Mouse (Mus musculus) hindbrain, embryonic 10.5 days (tissue): ENCODE measurements around the gene Dpm2. TPM values are rescaled to one million over a fixed set of nuclear protein-coding genes. Genes with fewer than 3 reads are reported as not detected.

Source experiments
- DNase-seq: peaks from one replicate; pipeline ENCODE4 v3.0.0-alpha.2; 2017; ENCODE audit warnings: low spot score
- H3K27ac ChIP-seq: fragments of 300-500 bp; sonication (generic); 2 replicates; pipeline ENCODE4 v1.5.1; 2016; ENCODE audit warnings: mild to moderate bottlenecking, moderate library complexity
- H3K27me3 ChIP-seq: fragments of 300-500 bp; sonication (generic); 2 replicates; pipeline ENCODE4 v1.6.1; 2016; ENCODE audit warnings: mild to moderate bottlenecking; ENCODE audit not compliant: poor library complexity, insufficient read depth, severe bottlenecking
- H3K36me3 ChIP-seq: fragments of 300-500 bp; sonication (generic); 2 replicates; pipeline ENCODE4 v1.6.1; 2016; ENCODE audit warnings: mild to moderate bottlenecking, moderate library complexity
- H3K4me1 ChIP-seq: fragments of 300-500 bp; sonication (generic); replicated peaks from 2 replicates; pipeline ENCODE4 v1.6.1; 2016; ENCODE audit warnings: mild to moderate bottlenecking
- H3K4me3 ChIP-seq: fragments of 300-500 bp; sonication (generic); 2 replicates; pipeline ENCODE4 v1.5.1; 2016; ENCODE audit warnings: mild to moderate bottlenecking, moderate library complexity
- H3K9me3 ChIP-seq: fragments of 300-500 bp; sonication (generic); 2 replicates; pipeline ENCODE4 v1.6.1; 2016; ENCODE audit warnings: mild to moderate bottlenecking, moderate library complexity
- WGBS: fragments of 180-500 bp; shearing (Covaris S2); methylation state at CpG from one replicate; pipeline ENCODE4 v1.1.7; 2016; 5-methylcytosine and 5-hydroxymethylcytosine counted together
- polyA plus RNA-seq: library from polyadenylated mRNA; unstranded; fragments of >200 nt; fragmentation: Nextera tagmentation; extraction: Ambion mirVana; gene quantifications from 2 replicates; pipeline ENCODE4 v1.2.1, GENCODE M21; 2016

Gene Dpm2
- polyA plus RNA-seq, 1 experiment from 2014 or later = 131 TPM

DNA sequence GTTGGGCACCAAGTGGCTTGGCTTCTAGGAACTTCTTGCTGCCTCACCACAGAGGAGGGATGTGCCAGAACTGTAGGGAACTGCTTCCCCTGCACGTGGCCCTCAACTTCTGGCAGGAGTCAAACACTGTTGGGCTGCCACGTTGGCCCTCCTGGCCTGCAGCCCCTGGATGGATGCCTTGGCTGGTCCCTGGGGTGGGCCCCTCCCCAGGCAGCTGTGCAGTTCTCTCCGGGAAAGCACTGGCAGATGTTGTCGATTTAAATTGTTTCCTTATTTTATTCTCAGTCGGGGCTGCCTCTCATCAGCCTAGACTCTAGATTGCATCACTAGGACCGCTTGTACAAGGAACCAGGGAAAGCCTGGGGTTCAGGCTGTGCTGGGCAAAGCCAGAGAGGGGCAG, 20.9 kb upstream of the Dpm2 start:
- no peak for DNase-seq
- H3K36me3 ChIP-seq = peaks cover 41% of the 10 kb centered on the region
- H3K27ac ChIP-seq = no peak overlapping the region
- H3K27me3 ChIP-seq = no peaks in the 10 kb centered on the region
- WGBS = 81% methylated on average over 6 of the region's 6 CpGs
- H3K4me3 ChIP-seq = no peak overlapping the region
- no peaks in the 10 kb centered on the region for H3K9me3 ChIP-seq
- peaks cover 41% of the 10 kb centered on the region for H3K4me1 ChIP-seq

DNA sequence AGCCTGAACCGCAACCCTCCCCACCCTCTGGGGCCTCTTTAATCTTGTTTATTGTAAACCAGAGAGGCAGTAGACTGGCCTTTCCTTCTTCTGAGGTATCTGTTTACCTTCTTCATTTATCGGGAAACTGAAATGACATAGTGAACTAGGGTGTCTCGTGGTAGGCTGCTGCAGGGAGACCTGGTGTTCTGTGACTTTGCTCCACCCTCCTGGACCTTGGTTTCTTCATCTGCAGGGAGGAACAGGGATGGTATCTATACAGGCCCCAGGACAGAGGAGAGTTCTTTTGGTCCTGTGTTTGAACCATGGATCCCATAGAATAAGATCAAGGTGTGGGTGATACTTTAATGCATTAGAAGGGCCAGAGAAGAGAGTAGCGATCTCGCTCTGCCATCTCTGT, 19.4 kb upstream of the Dpm2 start:
- WGBS = 89% methylated on average over 5 of the region's 5 CpGs
- no peak overlapping the region for H3K4me3 ChIP-seq
- H3K36me3 ChIP-seq = peaks cover 29% of the 10 kb centered on the region
- no peak for DNase-seq
- H3K9me3 ChIP-seq = no peaks in the 10 kb centered on the region
- 0 out of 2 replicates have a peak overlapping the region, but pooled peaks have one; percentile 2 for H3K27ac ChIP-seq
- H3K27me3 ChIP-seq = no peaks in the 10 kb centered on the region
- H3K4me1 ChIP-seq = peaks cover 54% of the 10 kb centered on the region

DNA sequence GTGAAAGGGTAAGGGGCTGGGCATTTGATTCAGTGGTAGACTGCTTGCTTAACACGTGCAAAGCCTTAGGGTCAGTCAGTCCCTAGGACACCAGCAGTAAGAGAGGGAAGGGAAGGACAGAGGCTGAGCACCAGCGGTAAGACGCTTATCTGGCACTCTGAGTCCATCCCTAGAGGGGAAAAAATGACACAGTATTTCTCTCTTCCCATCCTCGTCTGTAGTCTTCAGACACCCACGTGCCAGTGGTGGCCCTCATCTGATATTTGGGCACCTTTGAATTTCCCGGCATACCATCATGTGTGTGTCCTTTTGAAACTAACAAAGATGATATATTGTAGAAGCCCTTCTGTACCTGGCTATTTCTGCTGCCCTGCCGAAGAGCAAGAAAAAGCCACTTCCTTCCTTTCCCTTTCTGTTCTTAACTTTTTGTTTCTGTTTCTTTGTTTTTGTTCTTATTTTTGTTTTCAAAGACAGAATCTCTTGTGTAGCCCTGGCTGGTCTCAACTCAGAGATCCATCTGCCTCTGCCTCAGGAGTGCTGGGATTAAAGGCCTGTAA, 17.0 kb upstream of the Dpm2 start:
- DNase-seq = no peak
- Histone ChIP-seq H3K36me3 (peaks cover 14% of the 10 kb centered on the region), H3K4me1 (peaks cover 66% of the 10 kb centered on the region), H3K27ac (peak overlapping the region; percentile 13; the same call in 1 of the 2 replicates), H3K9me3 (no peaks in the 10 kb centered on the region), H3K27me3 (no peaks in the 10 kb centered on the region), H3K4me3 (no peak overlapping the region)
- WGBS = 85% methylated on average over 7 of the region's 7 CpGs

DNA sequence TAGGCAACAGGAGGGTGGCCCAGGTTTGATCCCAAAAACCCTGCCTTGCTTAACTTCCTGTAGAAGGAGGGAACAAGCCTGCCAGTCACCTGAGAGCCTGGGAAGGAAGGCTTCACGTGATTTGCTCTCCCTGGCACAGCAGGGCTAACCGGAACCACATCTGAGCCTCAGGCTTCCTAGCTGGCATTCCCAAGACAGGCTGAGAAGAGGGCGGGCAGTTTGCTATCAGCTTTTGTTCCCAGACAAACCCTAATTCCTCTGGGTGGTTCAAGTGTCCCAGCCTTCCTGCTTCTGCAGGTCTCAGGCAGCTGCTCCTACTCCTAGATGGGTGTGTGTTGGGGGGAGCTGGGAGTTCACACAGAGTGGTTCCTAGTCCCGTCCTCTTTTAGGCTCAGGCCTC, 15.2 kb upstream of the Dpm2 start:
- H3K9me3 ChIP-seq = no peaks in the 10 kb centered on the region
- DNase-seq = no peak
- H3K27ac ChIP-seq = peak overlapping the region; percentile 90
- no peak overlapping the region; the same call in 1 of the 2 replicates for H3K4me3 ChIP-seq
- peaks cover 70% of the 10 kb centered on the region for H3K4me1 ChIP-seq
- H3K36me3 ChIP-seq = peaks cover 13% of the 10 kb centered on the region
- 43% methylated on average over 4 of the region's 4 CpGs for WGBS
- H3K27me3 ChIP-seq = no peaks in the 10 kb centered on the region

DNA sequence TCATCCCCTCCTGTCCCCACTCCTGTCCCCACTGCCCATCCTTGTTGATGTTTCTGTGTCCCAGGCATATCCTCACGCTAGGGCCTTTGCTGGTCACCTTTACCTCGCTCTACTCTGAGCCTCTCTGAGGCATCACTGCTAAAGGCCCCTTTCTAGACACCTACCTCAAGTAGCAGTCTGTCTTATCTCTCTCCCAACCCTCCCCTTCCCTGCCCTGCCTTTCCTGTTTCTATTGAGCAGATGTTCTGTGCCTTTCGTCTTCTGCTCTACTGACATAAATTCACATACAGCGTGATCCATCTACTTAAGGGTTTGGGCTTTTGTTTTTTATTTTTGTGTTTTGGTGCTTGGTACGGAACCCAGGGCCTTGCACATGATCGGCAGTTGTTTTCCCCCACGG, 14.6 kb upstream of the Dpm2 start:
- Histone ChIP-seq H3K27ac (peak overlapping the region; percentile 90), H3K36me3 (peaks cover 18% of the 10 kb centered on the region), H3K4me1 (peaks cover 71% of the 10 kb centered on the region), H3K9me3 (no peaks in the 10 kb centered on the region), H3K4me3 (no peak overlapping the region), H3K27me3 (no peaks in the 10 kb centered on the region)
- no peak for DNase-seq
- WGBS = 83% methylated on average over 7 of the region's 7 CpGs

DNA sequence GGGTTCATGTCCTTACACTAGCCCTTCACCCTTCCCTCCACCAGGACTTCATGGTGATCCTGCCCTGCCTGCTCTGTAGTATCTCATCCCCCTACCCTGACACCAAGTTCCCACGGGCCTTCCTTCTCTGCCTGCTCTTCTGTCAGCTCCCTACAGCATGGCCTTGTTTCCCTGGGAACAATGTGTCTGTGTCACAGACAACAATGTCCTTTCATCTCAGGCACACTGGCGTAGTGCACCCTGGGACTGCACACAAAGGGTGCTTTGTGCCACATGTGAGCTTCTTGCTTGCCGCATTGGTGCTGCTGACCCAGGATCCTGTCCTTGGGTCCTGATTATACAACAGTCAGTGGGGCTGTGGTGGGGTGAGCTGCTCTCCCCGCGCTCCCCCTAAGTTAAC, 11.1 kb upstream of the Dpm2 start:
- Histone ChIP-seq H3K4me3 (peak overlapping the region; percentile 23), H3K27ac (peak overlapping the region; percentile 90), H3K4me1 (peaks cover 61% of the 10 kb centered on the region), H3K9me3 (no peaks in the 10 kb centered on the region), H3K36me3 (peaks cover 49% of the 10 kb centered on the region), H3K27me3 (no peaks in the 10 kb centered on the region)
- DNase-seq = peak; percentile 85
- 24% methylated on average over 5 of the region's 5 CpGs for WGBS

DNA sequence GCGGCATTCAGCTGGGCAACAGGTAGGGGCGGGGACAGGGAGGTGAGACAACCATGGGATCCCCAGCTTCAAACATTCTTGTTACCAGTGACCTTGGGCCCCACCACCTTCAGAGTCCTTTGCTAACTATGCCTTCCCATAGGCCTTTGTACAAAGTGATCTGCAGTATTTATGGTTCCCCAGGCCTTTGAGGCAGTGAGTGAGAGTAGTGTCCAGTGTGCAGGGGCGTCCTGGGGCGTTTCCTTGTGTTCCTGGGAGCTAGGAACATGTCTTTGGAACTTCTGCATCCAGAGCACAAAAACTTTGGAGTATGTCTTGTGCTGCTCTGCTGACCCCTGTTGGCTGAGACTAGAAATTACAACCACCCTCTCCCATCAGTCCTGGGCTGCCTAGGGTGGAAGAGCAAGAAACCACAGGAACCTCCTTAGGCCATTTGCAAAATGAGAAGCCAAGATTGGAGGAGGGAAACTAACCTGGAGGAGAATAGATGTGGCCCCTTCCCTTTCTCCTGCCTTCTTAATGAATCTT, 4.1 kb upstream of the Dpm2 start:
- DNase-seq = peak; percentile 74
- Histone ChIP-seq H3K9me3 (no peaks in the 10 kb centered on the region), H3K36me3 (peaks cover 76% of the 10 kb centered on the region), H3K27me3 (no peaks in the 10 kb centered on the region), H3K4me1 (peaks cover 6% of the 10 kb centered on the region), H3K27ac (no peak overlapping the region), H3K4me3 (no peak overlapping the region)
- 46% methylated on average over 4 of the region's 4 CpGs for WGBS

DNA sequence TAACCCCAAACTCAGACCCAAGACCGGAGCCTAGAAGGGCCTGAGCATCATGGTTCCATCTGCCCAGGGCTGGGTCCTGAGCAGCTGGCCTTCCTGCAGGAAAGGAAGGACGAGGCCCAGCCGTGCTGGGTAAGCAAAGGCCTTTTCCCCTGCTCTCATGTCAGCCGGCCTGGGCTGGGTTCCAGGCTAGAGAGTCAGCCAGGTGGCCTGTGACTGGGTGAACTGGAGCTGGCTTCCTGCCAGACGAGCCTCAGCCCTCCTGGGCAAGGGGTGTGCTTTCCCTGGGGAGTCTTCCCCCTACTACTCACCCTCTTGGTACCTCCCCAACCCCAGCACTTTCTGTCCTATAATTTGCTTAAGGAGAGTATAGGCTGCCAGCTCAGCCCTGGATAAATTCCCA, 2.5 kb upstream of the Dpm2 start:
- Histone ChIP-seq H3K36me3 (peaks cover 68% of the 10 kb centered on the region), H3K4me1 (peaks cover 14% of the 10 kb centered on the region), H3K27ac (no peak overlapping the region), H3K9me3 (no peaks in the 10 kb centered on the region), H3K27me3 (no peaks in the 10 kb centered on the region), H3K4me3 (no peak overlapping the region)
- DNase-seq = no peak
- WGBS = 76% methylated on average over 5 of the region's 5 CpGs

DNA sequence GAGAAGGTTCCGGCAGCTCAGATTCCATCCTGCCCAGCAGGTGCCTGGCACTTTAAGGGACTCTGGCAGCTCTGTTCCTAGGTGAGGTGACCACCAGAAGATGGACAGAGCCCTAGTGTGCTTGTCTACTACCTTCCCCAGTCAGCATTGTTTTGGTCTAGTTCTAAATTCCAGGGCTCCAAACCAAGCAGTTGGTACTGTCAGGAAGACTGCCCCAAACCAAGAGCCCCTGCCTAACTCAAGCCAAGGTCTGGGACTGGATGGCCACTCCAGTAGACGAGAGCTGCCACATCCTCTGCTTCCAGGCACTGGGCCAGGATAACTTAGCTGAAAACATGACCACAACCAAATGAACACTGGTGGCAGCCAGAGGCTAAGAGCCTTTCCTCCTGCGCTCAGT, 1.7 kb upstream of the Dpm2 start:
- H3K4me3 ChIP-seq = no peak overlapping the region
- WGBS = 92% methylated on average over 3 of the region's 3 CpGs
- no peaks in the 10 kb centered on the region for H3K9me3 ChIP-seq
- DNase-seq = no peak
- H3K36me3 ChIP-seq = peaks cover 62% of the 10 kb centered on the region
- no peak overlapping the region for H3K27ac ChIP-seq
- H3K27me3 ChIP-seq = no peaks in the 10 kb centered on the region
- peaks cover 14% of the 10 kb centered on the region for H3K4me1 ChIP-seq

DNA sequence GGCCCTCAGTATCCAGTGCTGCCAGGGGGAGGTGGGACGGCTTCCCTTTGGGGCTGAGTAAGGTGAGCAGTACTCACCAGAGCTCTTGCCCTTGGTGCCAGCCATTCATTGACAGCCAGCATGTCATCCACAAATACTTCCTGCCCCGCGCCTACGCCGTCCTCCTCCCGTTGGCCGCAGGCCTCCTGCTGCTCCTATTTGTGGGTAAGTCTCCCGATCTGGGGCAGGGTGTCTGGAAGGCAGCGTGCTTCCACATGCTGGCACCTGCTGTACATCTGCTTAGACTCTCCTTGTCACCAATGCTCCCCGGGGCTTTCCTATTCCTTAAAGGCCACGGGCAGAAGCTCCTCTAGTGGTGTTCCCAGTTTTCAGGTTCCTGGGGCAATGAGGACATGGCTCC, 1.5 kb downstream of the Dpm2 start:
- 89% methylated on average over 11 of the region's 11 CpGs for WGBS
- DNase-seq = no peak
- no peak overlapping the region for H3K27ac ChIP-seq

DNA sequence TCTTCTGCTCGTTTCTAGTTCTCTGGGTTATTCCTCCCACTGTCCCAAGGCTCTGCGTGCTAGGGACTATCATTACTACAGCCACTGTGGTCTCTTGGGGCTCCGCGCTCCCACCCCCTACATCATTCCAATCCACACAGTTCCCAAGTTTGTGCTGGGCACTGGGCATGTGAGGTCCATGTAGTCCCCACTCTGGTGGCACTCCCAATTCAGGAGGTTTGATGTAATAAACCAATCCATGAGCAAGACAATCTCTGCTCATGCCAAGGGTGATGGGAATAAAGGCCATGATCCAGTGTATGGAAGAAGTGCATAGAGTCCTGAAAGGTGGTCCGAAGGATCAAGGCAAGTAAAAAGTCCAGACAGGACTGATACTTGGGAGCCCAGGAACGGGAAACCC, 3.8 kb downstream of the Dpm2 start, which contains the start of gene Pip5kl1:
TSS of gene Pip5kl1 (plus strand) at position 301 of the 400 bp plus-strand sequence.
- no peak for DNase-seq
- peak within 1 kb of the TSS; percentile 64; the same call in 1 of the 2 replicates for H3K27ac ChIP-seq
- WGBS = 82% methylated on average over 6 of the region's 6 CpGs
- peak within 1 kb of the TSS; percentile 59 for H3K4me3 ChIP-seq
- no peaks in the 10 kb centered on the region for H3K9me3 ChIP-seq
- H3K36me3 ChIP-seq = peaks cover 9% of the 10 kb centered on the region
- peaks cover 32% of the 10 kb centered on the region for H3K4me1 ChIP-seq
- H3K27me3 ChIP-seq = peaks cover 38% of the 10 kb centered on the region

More for the DNA sequence above, 1.5 kb downstream of the Dpm2 start:
- Histone ChIP-seq H3K4me1 (peaks cover 28% of the 10 kb centered on the region), H3K27me3 (peaks cover 15% of the 10 kb centered on the region), H3K9me3 (no peaks in the 10 kb centered on the region), H3K36me3 (peaks cover 30% of the 10 kb centered on the region), H3K4me3 (peak overlapping the region; percentile 78)

DNA sequence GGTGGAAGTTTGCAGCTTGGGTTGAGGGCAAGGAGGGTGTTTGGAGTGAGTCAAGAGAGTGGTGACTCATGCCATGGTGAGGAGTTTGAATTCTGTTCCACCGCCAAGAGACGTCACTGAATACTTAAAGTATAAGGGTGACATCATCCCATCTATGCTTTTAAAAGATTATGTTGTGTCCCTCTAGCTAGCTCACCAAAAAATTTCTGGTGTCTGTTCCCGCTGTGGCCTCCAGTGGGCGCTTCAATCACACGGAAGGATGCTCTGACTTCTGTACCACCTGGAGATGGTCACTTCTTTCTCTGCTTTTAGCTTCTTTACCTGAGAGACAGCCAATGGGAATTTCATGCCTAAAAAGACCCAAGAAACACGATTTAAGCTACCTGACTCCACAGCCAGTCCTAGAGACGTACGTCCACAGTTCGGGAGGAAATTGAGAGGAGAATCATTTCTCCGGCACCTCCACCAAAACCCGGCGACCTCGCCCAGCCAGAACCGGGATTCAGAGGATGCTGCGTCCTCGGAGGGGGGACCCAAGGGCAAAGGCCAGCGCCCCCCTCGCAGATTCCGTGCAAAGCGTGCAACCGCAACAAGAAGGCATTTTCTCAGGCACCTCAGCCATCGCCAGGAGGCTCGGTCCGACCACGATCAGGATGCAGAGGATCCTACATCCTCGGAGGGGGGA, 4.4 kb downstream of the Dpm2 start:
- WGBS = 3% methylated on average over 26 of the region's 26 CpGs
- H3K36me3 ChIP-seq = peaks cover 9% of the 10 kb centered on the region
- H3K27me3 ChIP-seq = peaks cover 43% of the 10 kb centered on the region
- H3K9me3 ChIP-seq = no peaks in the 10 kb centered on the region
- peak overlapping the region; percentile 59 for H3K4me3 ChIP-seq
- H3K27ac ChIP-seq = peak overlapping the region; percentile 64; the same call in 1 of the 2 replicates
- DNase-seq = peak; percentile 59
- peaks cover 32% of the 10 kb centered on the region for H3K4me1 ChIP-seq

DNA sequence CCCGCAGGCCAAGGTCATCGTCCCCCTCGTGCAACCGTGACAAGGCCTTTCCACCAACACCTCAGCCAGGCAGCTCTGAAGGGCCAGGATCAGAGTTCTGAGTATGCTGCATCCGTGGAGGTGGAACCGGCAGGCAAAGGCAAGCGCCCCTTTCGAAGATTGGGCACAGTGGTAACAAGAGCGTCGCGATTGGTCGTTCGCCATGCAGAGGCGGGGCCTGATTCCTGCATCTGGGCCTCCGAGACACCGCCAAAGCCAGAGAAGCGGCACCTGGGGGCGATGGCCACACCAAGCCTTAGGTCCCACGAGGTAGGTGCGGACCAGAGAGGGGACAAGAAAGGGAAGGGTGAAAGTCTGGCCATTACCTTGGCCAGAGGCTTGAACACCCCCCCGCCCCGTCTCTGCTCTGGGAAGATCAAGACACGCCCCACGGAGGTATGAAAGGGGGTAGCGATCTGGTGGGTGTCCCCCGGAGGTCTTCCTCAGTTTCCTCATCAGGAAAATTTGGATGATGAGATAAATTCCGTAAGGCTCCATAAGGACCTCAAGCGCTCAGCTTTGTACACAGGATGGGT, 5.0 kb downstream of the Dpm2 start, which contains the start of gene 9430097D07Rik:
TSS of gene 9430097D07Rik (minus strand) at position 99 of the 575 bp plus-strand sequence.
- H3K4me1 ChIP-seq = peaks cover 32% of the 10 kb centered on the region
- peak within 1 kb of the TSS; percentile 64; the same call in 1 of the 2 replicates for H3K27ac ChIP-seq
- H3K9me3 ChIP-seq = no peaks in the 10 kb centered on the region
- peak; percentile 71 for DNase-seq
- WGBS = 5% methylated on average over 28 of the region's 28 CpGs
- peaks cover 49% of the 10 kb centered on the region for H3K27me3 ChIP-seq
- peaks cover 9% of the 10 kb centered on the region for H3K36me3 ChIP-seq
- peak within 1 kb of the TSS; percentile 59 for H3K4me3 ChIP-seq
